Mouse (Mus musculus) G1E-ER4 (cell line): ENCODE measurements around the gene Tomm40. TPM values are rescaled to one million over a fixed set of nuclear protein-coding genes. Genes with fewer than 3 reads are reported as not detected.

ENCODE experiments used
- GATA1 ChIP-seq: IDR thresholded peaks from one replicate; pipeline ENCODE4 v1.8.0; 2012; ENCODE audit warnings: low read length, inconsistent platforms
- polyA plus RNA-seq: library from polyadenylated mRNA; stranded (reverse); fragments of >175 nt; gene quantifications from 2 replicates; pipeline ENCODE4 v1.2.3, GENCODE M21; 2012

Gene Tomm40
- polyA plus RNA-seq, result 694 and 701 TPM in 2 replicates

GRCm38 (mm10) chr7:19715239-19716054, at the start of gene Tomm40:
TSS of gene Tomm40 (minus strand) at chr7:19715438.
- TF ChIP-seq GATA1, result no peak

GRCm38 (mm10) chr7:19764581-19764980, 49.3 kb upstream of the Tomm40 start:
- no peak for TF ChIP-seq GATA1

- TF ChIP-seq GATA1, result no peak
Observed at GRCm38 (mm10) chr7:19763829-19764477, 48.7 kb upstream of the Tomm40 start.

- TF ChIP-seq GATA1, result no peak
Observed at GRCm38 (mm10) chr7:19762283-19762682, 47.0 kb upstream of the Tomm40 start.

- no peak for TF ChIP-seq GATA1
Observed at GRCm38 (mm10) chr7:19760021-19760420, 44.8 kb upstream of the Tomm40 start.

GRCm38 (mm10) chr7:19758623-19759022, 43.4 kb upstream of the Tomm40 start:
- TF ChIP-seq GATA1, result no peak

- TF ChIP-seq GATA1, result no peak
Observed at GRCm38 (mm10) chr7:19755851-19756786, 40.9 kb upstream of the Tomm40 start.

- TF ChIP-seq GATA1, result no peak
Observed at GRCm38 (mm10) chr7:19755008-19755407, 39.8 kb upstream of the Tomm40 start.

- TF ChIP-seq GATA1, result no peak
Observed at GRCm38 (mm10) chr7:19754065-19754464, 38.8 kb upstream of the Tomm40 start.

- no peak for TF ChIP-seq GATA1
Observed at GRCm38 (mm10) chr7:19753587-19753986, 38.3 kb upstream of the Tomm40 start.

GRCm38 (mm10) chr7:19752652-19753051, 37.4 kb upstream of the Tomm40 start:
- no peak for TF ChIP-seq GATA1

GRCm38 (mm10) chr7:19751070-19751383, 35.8 kb upstream of the Tomm40 start:
- no peak for TF ChIP-seq GATA1

GRCm38 (mm10) chr7:19750217-19751069, 35.2 kb upstream of the Tomm40 start, which contains the start of gene Nectin2:
TSS of gene Nectin2 (minus strand) at chr7:19750483.
- no peak for TF ChIP-seq GATA1

GRCm38 (mm10) chr7:19749389-19750216, 34.4 kb upstream of the Tomm40 start:
- no peak for TF ChIP-seq GATA1
